Mouse (Mus musculus): ENCODE measurements around the gene Scube1. TPM values are rescaled to one million over a fixed set of nuclear protein-coding genes. Genes with fewer than 3 reads are reported as not detected.

The Scube1 gene
- polyA plus RNA-seq (2014; fragmentation: Nextera tagmentation; extraction: Ambion mirVana), result 9.4 and 14.1 TPM in 2 replicates

DNA sequence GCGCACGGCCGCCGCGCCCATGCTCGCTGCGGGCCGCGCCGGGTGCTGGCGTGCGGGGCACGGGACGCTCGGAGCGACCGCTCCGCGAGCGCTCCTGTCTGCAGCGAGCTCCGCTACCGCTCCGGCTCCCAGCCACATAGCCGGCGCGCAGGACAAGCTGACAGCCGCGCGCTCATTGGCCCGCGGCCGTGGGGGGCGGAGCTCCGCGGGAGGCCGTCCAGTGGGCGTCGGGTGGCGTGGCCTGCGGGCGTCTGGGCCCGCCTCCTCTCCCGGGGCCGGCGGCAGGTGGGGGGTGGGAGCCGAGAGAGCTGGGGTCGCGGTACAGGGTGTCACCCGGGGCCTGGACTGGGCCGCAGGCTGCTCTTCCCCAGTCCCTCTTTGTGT lies at the start of gene Scube1:
Scube1 (minus strand) TSS at position 136 of the 384 bp plus-strand sequence.
- H3K4me3 ChIP-seq (ENCODE audit: low read depth, low read length), result peak within 1 kb of the TSS; percentile 72
- 0 out of 2 replicates have a peak, but pooled peaks cover 7% of the 10 kb centered on the region for H3K4me1 ChIP-seq (ENCODE audit: control insufficient read depth, insufficient read depth, low read length)
- peak within 1 kb of the TSS; percentile 81 for H3K4me2 ChIP-seq (ENCODE audit: low read depth, low read length)
- H3K27me3 ChIP-seq (ENCODE audit: control insufficient read depth, insufficient read depth, low read length), result no peaks in the 10 kb centered on the region
- H3K9ac ChIP-seq (replicated peaks; ENCODE audit: low read depth, low read length), result peak within 1 kb of the TSS; percentile 63
- H3K9me3 ChIP-seq (ENCODE audit: control insufficient read depth, low read length), result no peaks in the 10 kb centered on the region
- WGBS, result under 1% methylated on average over 51 of the region's 51 CpGs
- no peak within 1 kb of the TSS for H3K27ac ChIP-seq (ENCODE audit: low read depth, low read length)
- H3K36me3 ChIP-seq (ENCODE audit: control insufficient read depth, insufficient read depth, low read length), result no peaks in the 10 kb centered on the region
- peak; percentile 96 for ATAC-seq (ENCODE audit: low read depth)

DNA sequence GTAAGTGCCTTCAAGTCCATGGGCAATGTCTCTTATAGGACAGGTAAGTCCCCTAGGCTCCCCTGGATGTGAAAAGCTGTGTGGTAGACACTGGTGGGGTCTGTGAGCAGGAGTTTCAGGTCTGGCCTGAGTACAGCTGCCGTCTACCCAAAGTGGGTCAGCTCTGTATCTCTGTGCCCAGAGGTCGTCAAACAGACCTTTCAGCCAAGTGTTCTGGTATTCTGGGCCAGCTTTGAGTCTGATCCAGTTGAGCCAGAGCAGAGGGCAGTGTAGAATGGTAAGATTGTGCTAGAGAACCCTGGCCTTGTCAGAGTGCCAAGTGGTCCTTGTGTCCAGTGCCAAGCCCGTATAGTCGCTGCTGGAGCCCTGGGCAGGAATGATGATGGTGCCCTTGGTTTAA lies 48.1 kb upstream of the Scube1 start:
- Histone ChIP-seq H3K27ac (ENCODE audit: low read depth, low read length) (no peak overlapping the region), H3K4me3 (ENCODE audit: low read depth, low read length) (no peak overlapping the region), H3K9ac (replicated peaks; ENCODE audit: low read depth, low read length) (no peak overlapping the region), H3K4me1 (ENCODE audit: control insufficient read depth, insufficient read depth, low read length) (no peaks in the 10 kb centered on the region), H3K36me3 (ENCODE audit: control insufficient read depth, insufficient read depth, low read length) (no peaks in the 10 kb centered on the region), H3K4me2 (ENCODE audit: low read depth, low read length) (no peak overlapping the region), H3K27me3 (ENCODE audit: control insufficient read depth, insufficient read depth, low read length) (no peaks in the 10 kb centered on the region), H3K9me3 (ENCODE audit: control insufficient read depth, low read length) (no peaks in the 10 kb centered on the region)
- ATAC-seq (ENCODE audit: low read depth), result no peak
- 89% methylated on average over 4 of the region's 4 CpGs for WGBS

DNA sequence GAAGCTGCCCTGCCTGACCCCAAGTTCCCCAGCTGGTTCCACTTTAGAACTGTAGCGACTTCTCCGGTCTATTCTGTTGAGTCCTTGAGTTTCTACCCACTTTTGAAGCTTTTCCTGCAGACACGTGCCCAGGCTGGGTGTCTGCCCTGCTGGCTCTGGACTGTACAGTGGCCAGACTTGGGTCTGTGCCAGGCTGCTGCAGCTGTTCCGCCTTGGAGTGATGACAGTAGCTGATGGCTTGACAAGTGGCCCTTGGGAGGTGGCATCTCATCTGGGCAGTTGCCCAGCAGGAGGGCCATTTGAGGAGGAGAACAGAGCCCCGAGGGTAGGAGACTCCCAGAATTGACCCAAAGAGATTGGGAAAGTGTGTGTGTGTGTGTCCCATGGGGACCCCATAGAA lies 47.6 kb upstream of the Scube1 start:
- Histone ChIP-seq H3K4me1 (ENCODE audit: control insufficient read depth, insufficient read depth, low read length) (no peaks in the 10 kb centered on the region), H3K9me3 (ENCODE audit: control insufficient read depth, low read length) (no peaks in the 10 kb centered on the region), H3K27me3 (ENCODE audit: control insufficient read depth, insufficient read depth, low read length) (no peaks in the 10 kb centered on the region), H3K4me3 (ENCODE audit: low read depth, low read length) (no peak overlapping the region), H3K36me3 (ENCODE audit: control insufficient read depth, insufficient read depth, low read length) (no peaks in the 10 kb centered on the region), H3K27ac (ENCODE audit: low read depth, low read length) (no peak overlapping the region), H3K9ac (replicated peaks; ENCODE audit: low read depth, low read length) (no peak overlapping the region), H3K4me2 (ENCODE audit: low read depth, low read length) (no peak overlapping the region)
- WGBS, result 62% methylated on average over 5 of the region's 5 CpGs
- ATAC-seq (ENCODE audit: low read depth), result no peak

DNA sequence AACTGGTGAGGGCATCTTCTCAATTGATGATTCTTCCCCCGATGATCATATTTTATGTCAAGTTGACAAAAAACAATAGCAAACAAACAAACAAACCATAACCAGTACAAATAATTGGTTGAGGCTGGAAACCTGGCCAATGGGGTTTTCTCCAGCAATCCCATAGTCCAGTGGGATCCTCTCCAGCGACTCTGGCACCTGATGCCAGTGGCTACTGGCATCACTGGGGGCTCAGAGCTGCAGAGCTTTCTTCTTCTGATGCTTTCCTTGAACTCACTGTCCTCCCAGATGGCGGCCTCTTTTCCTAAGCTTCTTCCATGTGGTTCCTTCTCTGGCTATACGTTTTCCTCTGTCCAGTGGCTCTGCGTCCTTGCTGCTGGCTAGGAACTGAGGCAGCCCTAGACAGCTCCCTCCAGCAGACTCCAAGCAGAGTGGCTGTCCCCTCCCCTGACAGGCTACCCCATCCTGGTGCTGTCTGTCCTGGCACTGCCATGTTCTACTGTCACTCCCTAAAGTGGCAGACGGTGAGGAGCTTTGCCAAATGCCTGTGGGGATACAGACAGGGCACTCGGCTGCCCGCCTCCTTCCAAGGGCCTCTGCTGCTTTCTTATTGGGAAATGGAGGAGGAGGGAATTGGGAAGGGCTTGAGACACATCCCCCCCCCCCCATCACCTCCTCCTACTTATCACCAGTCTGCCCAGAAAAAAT lies 46.7 kb upstream of the Scube1 start:
- Histone ChIP-seq H3K27me3 (ENCODE audit: control insufficient read depth, insufficient read depth, low read length) (no peaks in the 10 kb centered on the region), H3K4me3 (ENCODE audit: low read depth, low read length) (no peak overlapping the region), H3K27ac (ENCODE audit: low read depth, low read length) (no peak overlapping the region), H3K36me3 (ENCODE audit: control insufficient read depth, insufficient read depth, low read length) (no peaks in the 10 kb centered on the region), H3K4me2 (ENCODE audit: low read depth, low read length) (no peak overlapping the region), H3K9ac (replicated peaks; ENCODE audit: low read depth, low read length) (no peak overlapping the region), H3K9me3 (ENCODE audit: control insufficient read depth, low read length) (no peaks in the 10 kb centered on the region), H3K4me1 (ENCODE audit: control insufficient read depth, insufficient read depth, low read length) (no peaks in the 10 kb centered on the region)
- ATAC-seq (ENCODE audit: low read depth), result no peak
- 77% methylated on average over 8 of the region's 8 CpGs for WGBS

DNA sequence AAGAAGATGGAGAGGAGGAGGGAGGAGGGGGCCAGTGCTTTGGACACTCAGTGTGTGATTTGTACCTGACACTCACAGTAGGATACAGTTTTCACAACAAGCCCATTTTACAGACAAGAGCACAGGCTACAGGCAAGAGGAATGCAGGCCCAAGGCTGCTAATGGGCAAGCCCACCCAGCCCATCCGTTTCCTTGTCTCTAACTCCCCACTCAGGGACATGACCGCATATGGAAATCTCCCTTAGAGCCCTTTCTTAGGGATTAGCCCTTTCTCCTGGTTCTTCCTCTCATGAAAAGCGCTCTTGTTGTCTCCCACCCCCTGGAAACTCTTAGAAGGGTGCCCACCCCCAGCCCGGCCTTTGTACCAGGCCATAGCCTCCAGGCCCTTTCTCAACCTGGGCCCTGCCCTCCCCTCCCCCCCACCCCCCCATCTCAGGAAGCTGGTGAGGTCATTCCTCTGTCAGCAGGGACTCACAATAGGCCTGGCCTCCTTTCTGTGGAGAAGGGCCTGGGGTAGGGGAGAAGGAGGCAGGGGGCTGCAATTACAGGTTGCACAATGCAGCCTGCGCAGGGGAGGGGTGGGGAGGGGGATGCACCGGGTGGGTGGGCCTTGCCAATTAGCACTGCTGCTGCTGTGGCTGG lies 40.7 kb upstream of the Scube1 start:
- Histone ChIP-seq H3K4me1 (ENCODE audit: control insufficient read depth, insufficient read depth, low read length) (no peaks in the 10 kb centered on the region; the same call in 1 of the 2 replicates), H3K27ac (ENCODE audit: low read depth, low read length) (no peak overlapping the region), H3K36me3 (ENCODE audit: control insufficient read depth, insufficient read depth, low read length) (no peaks in the 10 kb centered on the region), H3K9ac (replicated peaks; ENCODE audit: low read depth, low read length) (no peak overlapping the region), H3K9me3 (ENCODE audit: control insufficient read depth, low read length) (no peaks in the 10 kb centered on the region), H3K4me3 (ENCODE audit: low read depth, low read length) (no peak overlapping the region), H3K4me2 (ENCODE audit: low read depth, low read length) (no peak overlapping the region), H3K27me3 (ENCODE audit: control insufficient read depth, insufficient read depth, low read length) (no peaks in the 10 kb centered on the region)
- ATAC-seq (ENCODE audit: low read depth), result no peak
- WGBS, result 15% methylated on average over 6 of the region's 6 CpGs

DNA sequence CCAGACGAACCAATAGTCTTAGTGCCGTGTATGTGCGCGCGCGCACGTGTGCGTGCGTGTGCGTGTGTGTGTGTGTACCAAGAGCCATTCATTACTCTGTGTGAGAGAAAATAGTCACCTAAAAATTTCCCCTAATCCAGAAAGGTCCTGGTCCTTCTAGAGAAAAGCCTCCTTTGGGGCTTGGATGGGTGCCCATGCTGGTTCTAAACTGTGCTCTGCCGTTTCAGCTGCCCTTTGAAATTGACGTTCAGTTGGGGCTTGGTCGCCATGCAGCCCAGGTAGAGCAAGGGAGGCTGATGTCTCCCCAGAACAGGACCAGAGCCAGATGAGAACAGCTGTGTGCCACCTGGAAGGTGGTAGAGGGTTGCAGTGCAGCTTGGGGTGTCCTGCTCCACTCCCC lies 36.7 kb upstream of the Scube1 start:
- Histone ChIP-seq H3K4me2 (ENCODE audit: low read depth, low read length) (no peak overlapping the region), H3K27me3 (ENCODE audit: control insufficient read depth, insufficient read depth, low read length) (no peaks in the 10 kb centered on the region), H3K9ac (replicated peaks; ENCODE audit: low read depth, low read length) (no peak overlapping the region), H3K36me3 (ENCODE audit: control insufficient read depth, insufficient read depth, low read length) (no peaks in the 10 kb centered on the region), H3K9me3 (ENCODE audit: control insufficient read depth, low read length) (no peaks in the 10 kb centered on the region), H3K27ac (ENCODE audit: low read depth, low read length) (no peak overlapping the region), H3K4me3 (ENCODE audit: low read depth, low read length) (no peak overlapping the region), H3K4me1 (ENCODE audit: control insufficient read depth, insufficient read depth, low read length) (no peaks in the 10 kb centered on the region; the same call in 1 of the 2 replicates)
- no peak for ATAC-seq (ENCODE audit: low read depth)
- WGBS, result 89% methylated on average over 13 of the region's 13 CpGs

DNA sequence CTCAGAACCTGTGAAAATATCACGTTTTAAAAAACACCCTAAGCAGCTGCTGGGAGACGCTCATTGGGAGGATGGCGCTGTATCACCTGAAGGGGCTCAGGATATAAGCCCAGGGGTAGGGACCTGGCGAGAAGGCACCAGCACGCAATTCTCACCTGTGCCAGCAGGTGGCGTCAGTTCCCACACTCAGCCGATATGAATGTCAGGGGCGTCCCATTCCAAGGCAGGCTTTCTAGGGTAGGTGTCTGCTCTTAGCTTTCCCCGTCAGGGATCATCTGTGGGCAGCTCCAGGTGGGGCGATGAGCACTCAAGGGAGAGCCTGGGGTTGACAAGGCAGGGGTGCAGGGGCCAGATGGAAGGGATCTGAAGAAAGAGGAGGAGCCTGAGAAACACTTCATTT lies 35.9 kb upstream of the Scube1 start:
- peak; percentile 44; the same call in 1 of the 2 replicates for ATAC-seq (ENCODE audit: low read depth)

DNA sequence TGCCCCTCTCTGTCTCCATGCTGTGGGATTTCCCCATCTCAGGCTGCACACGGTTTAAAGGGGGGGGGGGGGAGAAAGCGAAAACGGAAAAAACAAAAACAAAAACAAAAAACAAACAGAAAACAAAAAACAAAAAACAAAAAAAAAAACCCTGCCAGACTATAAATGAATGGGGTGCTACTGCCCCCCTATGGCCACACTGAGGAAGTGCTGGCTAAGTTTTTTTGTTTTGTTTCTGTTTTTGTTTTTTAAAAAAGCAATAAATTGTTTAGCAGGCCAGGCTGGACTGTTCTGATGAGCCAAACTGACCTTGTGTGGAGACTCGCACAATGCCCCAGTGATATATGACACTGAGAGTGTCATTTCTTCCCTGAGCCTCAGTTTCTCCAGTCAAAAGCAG lies 34.1 kb upstream of the Scube1 start:
- H3K4me2 ChIP-seq (ENCODE audit: low read depth, low read length), result no peak overlapping the region
- H3K27ac ChIP-seq (ENCODE audit: low read depth, low read length), result no peak overlapping the region
- no peak overlapping the region for H3K9ac ChIP-seq (replicated peaks; ENCODE audit: low read depth, low read length)
- 9% methylated on average over 4 of the region's 4 CpGs for WGBS
- no peak overlapping the region for H3K4me3 ChIP-seq (ENCODE audit: low read depth, low read length)
- H3K27me3 ChIP-seq (ENCODE audit: control insufficient read depth, insufficient read depth, low read length), result no peaks in the 10 kb centered on the region
- H3K36me3 ChIP-seq (ENCODE audit: control insufficient read depth, insufficient read depth, low read length), result no peaks in the 10 kb centered on the region
- H3K9me3 ChIP-seq (ENCODE audit: control insufficient read depth, low read length), result no peaks in the 10 kb centered on the region
- ATAC-seq (ENCODE audit: low read depth), result no peak
- H3K4me1 ChIP-seq (ENCODE audit: control insufficient read depth, insufficient read depth, low read length), result no peaks in the 10 kb centered on the region

More for the DNA sequence above, 35.9 kb upstream of the Scube1 start:
- Histone ChIP-seq H3K4me2 (ENCODE audit: low read depth, low read length) (no peak overlapping the region), H3K27ac (ENCODE audit: low read depth, low read length) (no peak overlapping the region), H3K36me3 (ENCODE audit: control insufficient read depth, insufficient read depth, low read length) (no peaks in the 10 kb centered on the region), H3K9ac (replicated peaks; ENCODE audit: low read depth, low read length) (no peak overlapping the region), H3K4me1 (ENCODE audit: control insufficient read depth, insufficient read depth, low read length) (no peaks in the 10 kb centered on the region; the same call in 1 of the 2 replicates), H3K27me3 (ENCODE audit: control insufficient read depth, insufficient read depth, low read length) (no peaks in the 10 kb centered on the region), H3K4me3 (ENCODE audit: low read depth, low read length) (no peak overlapping the region), H3K9me3 (ENCODE audit: control insufficient read depth, low read length) (no peaks in the 10 kb centered on the region)
- whole genome bisulfite sequencing, result 9% methylated on average over 10 of the region's 10 CpGs

DNA sequence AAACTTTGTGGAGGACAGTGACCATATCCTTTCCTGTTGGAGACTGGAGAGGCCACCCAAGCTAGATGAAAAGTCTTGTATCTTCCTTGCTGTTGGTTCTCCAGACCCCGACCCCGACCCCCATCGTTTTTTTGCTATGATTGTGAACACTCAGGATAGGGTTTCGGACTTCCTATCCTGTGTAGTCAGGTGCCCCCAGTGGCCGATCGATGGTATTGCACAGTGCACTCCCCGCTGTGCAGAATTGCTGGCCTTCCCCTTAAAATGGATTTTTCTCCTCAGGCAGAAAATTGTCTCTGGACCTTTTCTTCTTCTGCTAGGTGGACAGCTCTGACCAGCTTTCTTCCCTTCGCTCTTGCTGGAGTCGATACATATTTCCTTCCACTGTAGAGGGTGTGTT lies 31.9 kb upstream of the Scube1 start:
- no peaks in the 10 kb centered on the region for H3K4me1 ChIP-seq (ENCODE audit: control insufficient read depth, insufficient read depth, low read length)
- no peaks in the 10 kb centered on the region for H3K9me3 ChIP-seq (ENCODE audit: control insufficient read depth, low read length)
- H3K27ac ChIP-seq (ENCODE audit: low read depth, low read length), result no peak overlapping the region
- H3K27me3 ChIP-seq (ENCODE audit: control insufficient read depth, insufficient read depth, low read length), result no peaks in the 10 kb centered on the region
- WGBS, result 29% methylated on average over 9 of the region's 9 CpGs
- no peak overlapping the region for H3K4me3 ChIP-seq (ENCODE audit: low read depth, low read length)
- no peaks in the 10 kb centered on the region for H3K36me3 ChIP-seq (ENCODE audit: control insufficient read depth, insufficient read depth, low read length)
- H3K4me2 ChIP-seq (ENCODE audit: low read depth, low read length), result no peak overlapping the region
- H3K9ac ChIP-seq (replicated peaks; ENCODE audit: low read depth, low read length), result no peak overlapping the region
- ATAC-seq (ENCODE audit: low read depth), result no peak

Measured in neural tube, embryonic 14.5 days (tissue).